Mouse (Mus musculus) stomach, embryonic 14.5 days (tissue): ENCODE measurements around the gene Phactr1. TPM values are rescaled to one million over a fixed set of nuclear protein-coding genes. Genes with fewer than 3 reads are reported as not detected.

ENCODE experiments used
- ATAC-seq: fragments of 200-750 bp; cut with Nextera tagmentation; 2 replicates; pipeline ENCODE4 v1.8.0; 2017; ENCODE audit warnings: low read depth, moderate TSS enrichment; ENCODE audit not compliant: insufficient number of reproducible peaks, insufficient read depth, low FRiP score
- H3K27ac ChIP-seq: fragments of 300-500 bp; sonication (generic); 2 replicates; pipeline ENCODE4 v1.5.1; 2014; ENCODE audit warnings: mild to moderate bottlenecking, low read length, moderate library complexity, mixed read lengths
- H3K27me3 ChIP-seq: fragments of 300-500 bp; sonication (generic); 2 replicates; pipeline ENCODE4 v1.6.1; 2014; ENCODE audit warnings: low read length, control low read depth, mixed read lengths; ENCODE audit not compliant: control insufficient read depth, insufficient read depth
- H3K36me3 ChIP-seq: fragments of 300-500 bp; sonication (generic); 2 replicates; pipeline ENCODE4 v1.6.1; 2014; ENCODE audit warnings: mild to moderate bottlenecking, control low read depth, low read length, moderate library complexity, mixed read lengths; ENCODE audit not compliant: control insufficient read depth, insufficient read depth
- H3K4me1 ChIP-seq: fragments of 300-500 bp; sonication (generic); 2 replicates; pipeline ENCODE4 v1.6.1; 2014; ENCODE audit warnings: low read length, control low read depth, mixed read lengths; ENCODE audit not compliant: control insufficient read depth, insufficient read depth
- H3K4me2 ChIP-seq: fragments of 300-500 bp; sonication (generic); replicated peaks from 2 replicates; pipeline ENCODE4 v1.6.1; 2014; ENCODE audit warnings: low read depth, low read length, control low read depth
- H3K4me3 ChIP-seq: fragments of 300-500 bp; sonication (generic); 2 replicates; pipeline ENCODE4 v1.5.1; 2014; ENCODE audit warnings: low read depth, low read length, control low read depth
- H3K9ac ChIP-seq: fragments of 300-500 bp; sonication (generic); replicated peaks from 2 replicates; pipeline ENCODE4 v1.6.1; 2014; ENCODE audit warnings: low read depth, mild to moderate bottlenecking, control low read depth, low read length, moderate library complexity, mixed read lengths
- H3K9me3 ChIP-seq: fragments of 300-500 bp; sonication (generic); 2 replicates; pipeline ENCODE4 v1.6.1; 2016; ENCODE audit warnings: low read depth, low read length, control low read depth; ENCODE audit not compliant: control insufficient read depth
- WGBS: fragments of 180-500 bp; shearing (Covaris S2); extraction: QIAGEN DNeasy Blood & Tissue Kit; methylation state at CpG from one replicate; pipeline ENCODE4 v1.1.7; 2014; 5-methylcytosine and 5-hydroxymethylcytosine counted together
- polyA plus RNA-seq: library from polyadenylated mRNA; unstranded; fragments of >200 nt; fragmentation: Nextera tagmentation; extraction: Ambion mirVana; gene quantifications from 2 replicates; pipeline ENCODE4 v1.2.1, GENCODE M21; 2014

Phactr1 gene
- 8.0 and 11.6 TPM in 2 replicates for polyA plus RNA-seq

GRCm38 (mm10) chr13:42680391-42680994 is at the start of gene Phactr1:
Gene Phactr1 (plus strand): TSS chr13:42680623.
- no peaks in the 10 kb centered on the region for H3K4me1 ChIP-seq
- no peak within 1 kb of the TSS for H3K4me2 ChIP-seq
- WGBS, result 28% methylated on average over 11 of the region's 11 CpGs
- no peak for ATAC-seq
- no peak within 1 kb of the TSS for H3K27ac ChIP-seq
- no peaks in the 10 kb centered on the region for H3K9me3 ChIP-seq
- H3K27me3 ChIP-seq, result no peaks in the 10 kb centered on the region
- no peak within 1 kb of the TSS for H3K4me3 ChIP-seq
- no peak within 1 kb of the TSS for H3K9ac ChIP-seq
- no peaks in the 10 kb centered on the region for H3K36me3 ChIP-seq

- no peaks in the 10 kb centered on the region for H3K4me1 ChIP-seq
- no peak overlapping the region for H3K4me2 ChIP-seq
- no peak for ATAC-seq
- H3K36me3 ChIP-seq, result no peaks in the 10 kb centered on the region
- H3K9me3 ChIP-seq, result no peaks in the 10 kb centered on the region
- WGBS, result 68% methylated on average over 2 of the region's 2 CpGs
- H3K4me3 ChIP-seq, result no peak overlapping the region
- no peaks in the 10 kb centered on the region for H3K27me3 ChIP-seq
- no peak overlapping the region for H3K27ac ChIP-seq
- no peak overlapping the region for H3K9ac ChIP-seq
Observed at GRCm38 (mm10) chr13:42634908-42635307, 45.5 kb upstream of the Phactr1 start.

- H3K9me3 ChIP-seq, result no peaks in the 10 kb centered on the region
- ATAC-seq, result no peak
- no peak overlapping the region for H3K4me2 ChIP-seq
- WGBS, result 64% methylated on average over 6 of the region's 6 CpGs
- no peaks in the 10 kb centered on the region for H3K36me3 ChIP-seq
- no peak overlapping the region for H3K27ac ChIP-seq
- H3K9ac ChIP-seq, result no peak overlapping the region
- no peaks in the 10 kb centered on the region for H3K27me3 ChIP-seq
- no peak overlapping the region for H3K4me3 ChIP-seq
- no peaks in the 10 kb centered on the region for H3K4me1 ChIP-seq
Observed at GRCm38 (mm10) chr13:42650228-42650627, 30.2 kb upstream of the Phactr1 start.

- Histone ChIP-seq H3K36me3 (no peaks in the 10 kb centered on the region), H3K9me3 (no peaks in the 10 kb centered on the region), H3K27ac (no peak overlapping the region), H3K27me3 (no peaks in the 10 kb centered on the region), H3K4me2 (no peak overlapping the region), H3K4me3 (no peak overlapping the region), H3K9ac (no peak overlapping the region), H3K4me1 (0 out of 2 replicates have a peak, but pooled peaks cover 5% of the 10 kb centered on the region)
- ATAC-seq, result no peak
- 49% methylated on average over 7 of the region's 7 CpGs for WGBS
Observed at GRCm38 (mm10) chr13:42656643-42657315, 23.6 kb upstream of the Phactr1 start.

- H3K4me2 ChIP-seq, result no peak overlapping the region
- no peaks in the 10 kb centered on the region for H3K9me3 ChIP-seq
- H3K9ac ChIP-seq, result no peak overlapping the region
- H3K27ac ChIP-seq, result no peak overlapping the region
- no peaks in the 10 kb centered on the region for H3K36me3 ChIP-seq
- no peak overlapping the region for H3K4me3 ChIP-seq
- 50% methylated on average over 10 of the region's 10 CpGs for WGBS
- no peak for ATAC-seq
- no peaks in the 10 kb centered on the region for H3K27me3 ChIP-seq
- H3K4me1 ChIP-seq, result no peaks in the 10 kb centered on the region
Observed at GRCm38 (mm10) chr13:42671651-42672290, 8.7 kb upstream of the Phactr1 start.

GRCm38 (mm10) chr13:42681299-42681698 is 876 bp downstream of the Phactr1 start:
- no peak overlapping the region for H3K4me2 ChIP-seq
- 63% methylated on average over 9 of the region's 9 CpGs for WGBS

GRCm38 (mm10) chr13:42684181-42684580 is 3.8 kb downstream of the Phactr1 start:
- no peaks in the 10 kb centered on the region for H3K36me3 ChIP-seq
- no peaks in the 10 kb centered on the region for H3K27me3 ChIP-seq
- ATAC-seq, result no peak
- no peak overlapping the region for H3K4me3 ChIP-seq
- 88% methylated on average over 7 of the region's 7 CpGs for WGBS
- no peak overlapping the region for H3K9ac ChIP-seq
- H3K9me3 ChIP-seq, result no peaks in the 10 kb centered on the region
- H3K27ac ChIP-seq, result no peak overlapping the region
- H3K4me1 ChIP-seq, result no peaks in the 10 kb centered on the region
- no peak overlapping the region for H3K4me2 ChIP-seq

More at GRCm38 (mm10) chr13:42681299-42681698, 876 bp downstream of the Phactr1 start:
- no peak overlapping the region for H3K4me3 ChIP-seq
- H3K4me1 ChIP-seq, result no peaks in the 10 kb centered on the region
- no peaks in the 10 kb centered on the region for H3K36me3 ChIP-seq
- H3K27me3 ChIP-seq, result no peaks in the 10 kb centered on the region
- no peak overlapping the region for H3K27ac ChIP-seq
- no peak overlapping the region for H3K9ac ChIP-seq
- no peaks in the 10 kb centered on the region for H3K9me3 ChIP-seq
- no peak for ATAC-seq

GRCm38 (mm10) chr13:42692233-42692632 is 11.8 kb downstream of the Phactr1 start:
- Histone ChIP-seq H3K4me2 (no peak overlapping the region), H3K4me1 (no peaks in the 10 kb centered on the region), H3K27ac (no peak overlapping the region), H3K27me3 (no peaks in the 10 kb centered on the region), H3K4me3 (no peak overlapping the region), H3K36me3 (no peaks in the 10 kb centered on the region), H3K9me3 (no peaks in the 10 kb centered on the region), H3K9ac (no peak overlapping the region)
- 75% methylated on average over 4 of the region's 4 CpGs for WGBS
- no peak for ATAC-seq
